Mouse (Mus musculus) forebrain, embryonic 13.5 days (tissue): Measurements from ENCODE around the gene Szrd1. TPM values are rescaled to one million over a fixed set of nuclear protein-coding genes. Genes with fewer than 3 reads are reported as not detected.
A peak's percentile ranks its signal among the peaks of the same experiment; 100 is the strongest.

ENCODE experiments used
- ATAC-seq: fragments of 200-750 bp; cut with Nextera tagmentation; 2 replicates; pipeline ENCODE4 v1.8.0; 2017
- H3K27ac ChIP-seq: fragments of 300-500 bp; sonication (generic); 2 replicates; pipeline ENCODE4 v1.5.1; 2015; ENCODE audit warnings: inconsistent platforms, mild to moderate bottlenecking, moderate library complexity
- H3K27me3 ChIP-seq: fragments of 300-500 bp; sonication (generic); 2 replicates; pipeline ENCODE4 v1.6.1; 2015; ENCODE audit warnings: mild to moderate bottlenecking, inconsistent platforms
- H3K36me3 ChIP-seq: fragments of 300-500 bp; sonication (generic); 2 replicates; pipeline ENCODE4 v1.6.1; 2015; ENCODE audit warnings: mild to moderate bottlenecking, inconsistent platforms; ENCODE audit not compliant: poor library complexity, severe bottlenecking
- H3K4me1 ChIP-seq: fragments of 300-500 bp; sonication (generic); 2 replicates; pipeline ENCODE4 v1.6.1; 2015; ENCODE audit warnings: inconsistent platforms
- H3K4me2 ChIP-seq: fragments of 300-500 bp; sonication (generic); 2 replicates; pipeline ENCODE4 v1.6.1; 2015; ENCODE audit warnings: inconsistent platforms, mild to moderate bottlenecking, moderate library complexity
- H3K4me3 ChIP-seq: fragments of 300-500 bp; sonication (generic); 2 replicates; pipeline ENCODE4 v1.5.1; 2015; ENCODE audit warnings: mild to moderate bottlenecking, inconsistent platforms
- H3K9ac ChIP-seq: fragments of 300-500 bp; sonication (generic); 2 replicates; pipeline ENCODE4 v1.6.1; 2015; ENCODE audit warnings: mild to moderate bottlenecking, inconsistent platforms
- H3K9me3 ChIP-seq: fragments of 300-500 bp; sonication (generic); replicated peaks from 2 replicates; pipeline ENCODE4 v1.6.1; 2016; ENCODE audit warnings: inconsistent platforms
- WGBS: fragments of 180-500 bp; shearing (Covaris S2); methylation state at CpG from one replicate; pipeline ENCODE4 v1.1.7; 2015; 5-methylcytosine and 5-hydroxymethylcytosine counted together
- polyA plus RNA-seq: library from polyadenylated mRNA; unstranded; fragments of >200 nt; fragmentation: Nextera tagmentation; extraction: Ambion mirVana; gene quantifications from 2 replicates; pipeline ENCODE4 v1.2.1, GENCODE M21; 2015

Gene Szrd1
- polyA plus RNA-seq, 1 experiment from 2014 or later, result 29.3 TPM

- Histone ChIP-seq H3K36me3 (peaks cover 44% of the 10 kb centered on the region), H3K4me1 (no peaks in the 10 kb centered on the region), H3K4me2 (no peak overlapping the region), H3K4me3 (no peak overlapping the region), H3K27ac (no peak overlapping the region), H3K27me3 (no peaks in the 10 kb centered on the region), H3K9me3 (peaks cover 11% of the 10 kb centered on the region), H3K9ac (no peak overlapping the region)
- ATAC-seq, result no peak
- WGBS, result 90% methylated on average over 8 of the region's 8 CpGs
These were observed 26.2 kb upstream of the Szrd1 start for GRCm38 (mm10) chr4:141165744-141166292.

GRCm38 (mm10) chr4:141163729-141164128 is 24.2 kb upstream of the Szrd1 start:
- H3K4me1 ChIP-seq, result peaks cover 9% of the 10 kb centered on the region; the same call in 1 of the 2 replicates
- no peak overlapping the region for H3K27ac ChIP-seq
- peaks cover 11% of the 10 kb centered on the region for H3K9me3 ChIP-seq
- H3K27me3 ChIP-seq, result no peaks in the 10 kb centered on the region
- peaks cover 27% of the 10 kb centered on the region for H3K36me3 ChIP-seq
- H3K9ac ChIP-seq, result no peak overlapping the region
- WGBS, result 92% methylated on average over 5 of the region's 5 CpGs
- no peak overlapping the region for H3K4me2 ChIP-seq
- no peak overlapping the region for H3K4me3 ChIP-seq
- ATAC-seq, result no peak

- Histone ChIP-seq H3K9me3 (peaks cover 11% of the 10 kb centered on the region), H3K9ac (no peak overlapping the region), H3K27ac (no peak overlapping the region), H3K4me3 (no peak overlapping the region), H3K27me3 (no peaks in the 10 kb centered on the region), H3K36me3 (peaks cover 12% of the 10 kb centered on the region), H3K4me1 (peaks cover 15% of the 10 kb centered on the region; the same call in 1 of the 2 replicates), H3K4me2 (no peak overlapping the region)
- 96% methylated on average over 6 of the region's 6 CpGs for WGBS
- no peak for ATAC-seq
These were observed 22.2 kb upstream of the Szrd1 start for GRCm38 (mm10) chr4:141161699-141162208.

- Histone ChIP-seq H3K4me2 (no peak overlapping the region), H3K9me3 (peaks cover 8% of the 10 kb centered on the region), H3K4me3 (no peak overlapping the region), H3K27me3 (no peaks in the 10 kb centered on the region), H3K9ac (no peak overlapping the region), H3K4me1 (peaks cover 17% of the 10 kb centered on the region; the same call in 1 of the 2 replicates), H3K36me3 (peaks cover 9% of the 10 kb centered on the region), H3K27ac (no peak overlapping the region)
- WGBS, result 92% methylated on average over 4 of the region's 4 CpGs
- ATAC-seq, result no peak
These were observed 20.6 kb upstream of the Szrd1 start for GRCm38 (mm10) chr4:141160193-141160592.

- Histone ChIP-seq H3K4me3 (no peak overlapping the region), H3K4me2 (no peak overlapping the region), H3K27ac (no peak overlapping the region), H3K9ac (no peak overlapping the region), H3K9me3 (peaks cover 4% of the 10 kb centered on the region), H3K27me3 (no peaks in the 10 kb centered on the region), H3K4me1 (peaks cover 17% of the 10 kb centered on the region; the same call in 1 of the 2 replicates), H3K36me3 (peaks cover 5% of the 10 kb centered on the region)
- 77% methylated on average over 5 of the region's 5 CpGs for WGBS
- no peak for ATAC-seq
These were observed 20.1 kb upstream of the Szrd1 start for GRCm38 (mm10) chr4:141159666-141160065.

GRCm38 (mm10) chr4:141159093-141159492 is 19.5 kb upstream of the Szrd1 start:
- H3K9ac ChIP-seq, result no peak overlapping the region
- H3K4me3 ChIP-seq, result no peak overlapping the region
- no peak overlapping the region for H3K27ac ChIP-seq
- WGBS, result 62% methylated on average over 11 of the region's 11 CpGs
- no peaks in the 10 kb centered on the region for H3K9me3 ChIP-seq
- no peak overlapping the region for H3K4me2 ChIP-seq
- peaks cover 17% of the 10 kb centered on the region; the same call in 1 of the 2 replicates for H3K4me1 ChIP-seq
- ATAC-seq, result no peak
- no peaks in the 10 kb centered on the region for H3K36me3 ChIP-seq
- H3K27me3 ChIP-seq, result no peaks in the 10 kb centered on the region

- Histone ChIP-seq H3K9ac (no peak overlapping the region), H3K4me3 (no peak overlapping the region)
- WGBS, result 89% methylated on average over 2 of the region's 2 CpGs
These were observed 19.0 kb upstream of the Szrd1 start for GRCm38 (mm10) chr4:141158609-141159008.

GRCm38 (mm10) chr4:141157485-141157884 is 17.9 kb upstream of the Szrd1 start:
- no peak for ATAC-seq
- Histone ChIP-seq H3K4me2 (no peak overlapping the region), H3K27me3 (no peaks in the 10 kb centered on the region), H3K4me1 (peaks cover 20% of the 10 kb centered on the region; the same call in 1 of the 2 replicates), H3K27ac (no peak overlapping the region), H3K36me3 (no peaks in the 10 kb centered on the region), H3K9ac (no peak overlapping the region), H3K4me3 (no peak overlapping the region), H3K9me3 (no peaks in the 10 kb centered on the region)
- WGBS, result 84% methylated on average over 4 of the region's 4 CpGs

More at GRCm38 (mm10) chr4:141158609-141159008, 19.0 kb upstream of the Szrd1 start:
- Histone ChIP-seq H3K27ac (no peak overlapping the region), H3K4me2 (no peak overlapping the region), H3K9me3 (no peaks in the 10 kb centered on the region), H3K36me3 (no peaks in the 10 kb centered on the region), H3K27me3 (no peaks in the 10 kb centered on the region), H3K4me1 (peaks cover 20% of the 10 kb centered on the region; the same call in 1 of the 2 replicates)
- ATAC-seq, result no peak

- Histone ChIP-seq H3K27ac (no peak overlapping the region), H3K36me3 (no peaks in the 10 kb centered on the region), H3K27me3 (0 out of 2 replicates have a peak, but pooled peaks cover 1% of the 10 kb centered on the region), H3K9me3 (no peaks in the 10 kb centered on the region), H3K9ac (peak overlapping the region; percentile 98), H3K4me3 (peak overlapping the region; percentile 99), H3K4me1 (peaks cover 26% of the 10 kb centered on the region), H3K4me2 (peak overlapping the region; percentile 90)
- 22% methylated on average over 7 of the region's 7 CpGs for WGBS
- ATAC-seq, result no peak
These were observed 9.5 kb upstream of the Szrd1 start for GRCm38 (mm10) chr4:141149116-141149515.

GRCm38 (mm10) chr4:141148009-141148801 is 8.6 kb upstream of the Szrd1 start:
- ATAC-seq, result peak; percentile 82
- H3K9me3 ChIP-seq, result no peaks in the 10 kb centered on the region
- H3K27ac ChIP-seq, result peak overlapping the region; percentile 87
- H3K27me3 ChIP-seq, result 0 out of 2 replicates have a peak, but pooled peaks cover 3% of the 10 kb centered on the region
- H3K4me3 ChIP-seq, result peak overlapping the region; percentile 99
- peak overlapping the region; percentile 90 for H3K4me2 ChIP-seq
- H3K36me3 ChIP-seq, result no peaks in the 10 kb centered on the region
- under 1% methylated on average over 65 of the region's 66 CpGs for WGBS
- H3K4me1 ChIP-seq, result peaks cover 24% of the 10 kb centered on the region
- peak overlapping the region; percentile 98 for H3K9ac ChIP-seq

- Histone ChIP-seq H3K27ac (peak within 1 kb of the TSS; percentile 87), H3K27me3 (0 out of 2 replicates have a peak, but pooled peaks cover 3% of the 10 kb centered on the region), H3K36me3 (no peaks in the 10 kb centered on the region), H3K4me3 (peak within 1 kb of the TSS; percentile 99), H3K9ac (peak within 1 kb of the TSS; percentile 98), H3K9me3 (no peaks in the 10 kb centered on the region), H3K4me2 (peak within 1 kb of the TSS; percentile 90), H3K4me1 (peaks cover 24% of the 10 kb centered on the region)
- 9% methylated on average over 58 of the region's 58 CpGs for WGBS
- ATAC-seq, result peak; percentile 84
These were observed 7.8 kb upstream of the Szrd1 start, which contains the start of gene Fbxo42 for GRCm38 (mm10) chr4:141147112-141148008. Gene Fbxo42, plus strand, starts transcription at chr4:141147913.
